Mouse (Mus musculus): Measurements from ENCODE around the gene Ifnar2. TPM values are rescaled to one million over a fixed set of nuclear protein-coding genes. Genes with fewer than 3 reads are reported as not detected.

The Ifnar2 gene
- 46.4 to 52.8 TPM (median 49.8 TPM) in 4 replicates for total RNA-seq (2023; ENCODE audit: inconsistent age)

DNA sequence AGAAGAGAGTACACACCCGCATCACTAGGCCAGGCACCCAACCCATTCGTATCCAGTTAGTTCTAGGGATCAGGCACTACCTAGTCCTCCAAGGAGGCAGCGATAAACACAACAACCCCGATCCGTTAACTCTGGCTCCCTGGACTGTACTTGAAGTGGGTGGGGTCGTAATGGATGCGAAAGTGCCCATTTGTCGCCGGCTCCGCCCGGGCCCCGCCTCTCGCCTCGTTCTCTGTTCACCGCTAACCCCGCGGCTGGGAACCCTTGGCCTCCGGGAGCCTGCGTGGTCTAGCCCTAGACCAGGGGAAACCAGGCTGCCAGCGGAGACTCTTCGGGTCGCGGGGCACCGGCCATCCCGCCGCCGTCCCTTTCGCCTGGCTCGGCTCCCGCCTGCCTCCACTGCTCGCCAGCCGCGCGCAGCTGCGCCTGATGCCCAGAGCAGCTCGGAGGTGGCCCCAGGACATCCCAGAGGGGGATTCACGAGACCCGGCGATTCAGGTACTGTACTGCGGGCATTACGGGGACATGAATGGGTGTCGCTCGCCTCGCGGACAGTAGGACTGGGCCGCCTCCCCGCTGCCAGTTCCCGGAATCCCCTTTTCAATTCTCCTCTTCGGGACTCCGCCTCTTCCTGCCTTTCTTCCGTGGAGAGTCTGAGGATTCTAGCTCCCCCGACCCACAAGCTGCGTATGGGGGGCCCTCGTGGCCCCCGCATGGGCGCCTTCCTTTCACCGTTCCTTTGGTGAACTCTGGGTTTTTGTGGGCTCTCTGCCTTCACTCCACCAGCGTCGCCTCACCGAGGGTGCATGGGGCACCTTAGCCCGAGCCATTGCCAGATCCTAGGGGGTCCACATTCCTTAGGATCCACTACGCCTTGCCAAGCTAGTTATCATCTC lies at the start of gene Ifnar2:
Ifnar2 (plus strand) TSS at position 207 of the 896 bp plus-strand sequence.

DNA sequence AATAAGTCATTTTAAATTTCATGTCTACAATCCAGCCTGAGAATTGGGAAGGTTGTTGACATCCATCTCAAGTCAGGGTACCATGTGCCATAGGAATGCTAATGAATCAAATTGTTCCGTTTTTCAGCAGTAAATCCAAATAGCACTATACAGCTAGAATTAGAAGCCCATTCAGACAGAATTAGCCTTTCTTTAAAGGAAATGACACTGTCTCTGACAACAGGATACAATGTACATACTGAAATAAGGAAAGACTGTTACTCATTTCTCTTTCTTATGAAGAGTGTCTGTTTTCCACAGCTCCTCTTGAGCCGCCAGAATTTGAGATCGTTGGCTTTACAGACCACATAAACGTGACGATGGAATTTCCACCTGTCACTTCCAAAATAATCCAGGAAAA lies 18.8 kb downstream of the Ifnar2 start, which contains the start of gene Gm21970:
Gm21970 (plus strand) TSS at position 301 of the 400 bp plus-strand sequence.

DNA sequence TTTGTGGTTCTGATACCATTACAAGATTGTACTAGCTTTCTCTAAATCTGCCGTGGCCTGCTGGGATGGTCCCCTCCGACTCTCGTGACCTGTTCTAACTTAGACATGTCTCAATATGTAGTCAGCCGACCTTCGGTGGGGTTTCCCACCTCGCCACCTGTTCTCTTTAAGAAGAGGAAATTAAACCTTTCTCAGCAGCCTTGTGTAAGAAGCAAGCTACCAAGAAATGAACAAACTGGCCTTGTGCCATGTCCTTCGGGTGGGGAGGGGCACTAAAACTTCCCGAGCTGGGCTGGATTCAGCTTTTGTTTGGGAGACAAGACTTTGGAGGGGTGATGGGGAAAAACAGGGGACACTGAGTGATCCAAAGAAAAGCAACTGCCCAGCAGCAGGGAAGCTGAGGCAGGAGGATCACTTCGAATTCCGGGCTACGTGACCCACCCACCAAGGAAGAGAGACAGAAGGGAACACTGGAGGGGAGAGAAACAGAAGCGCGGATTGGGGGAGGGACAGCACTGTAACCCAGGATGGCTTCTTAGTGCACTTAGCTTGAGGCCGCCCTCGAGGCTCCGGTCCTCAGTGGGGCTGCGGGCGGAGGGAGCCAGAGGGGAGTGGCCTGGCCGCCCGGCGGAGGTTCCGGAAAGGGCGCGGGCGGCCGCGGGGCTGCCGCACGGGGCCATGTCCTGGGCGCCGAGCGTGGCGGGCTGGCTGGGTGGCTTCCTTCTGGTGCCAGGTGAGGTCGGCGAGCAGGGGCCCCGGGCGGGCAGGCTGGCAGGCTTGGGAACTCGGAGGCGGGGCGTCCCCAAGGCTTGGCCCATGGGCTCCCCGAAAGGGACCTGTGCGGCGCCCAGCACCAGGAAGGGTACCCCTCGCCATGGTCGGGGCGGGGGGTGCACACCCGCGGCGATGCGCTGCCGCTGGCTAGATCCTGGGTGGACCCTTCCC lies 33.3 kb downstream of the Ifnar2 start, which contains the start of gene Il10rb:
Il10rb (plus strand) TSS at position 525 of the 945 bp plus-strand sequence.

Other genes starting within 250 kb of the Ifnar2 start
- not detected in 4 replicates for gene Olig2, start 147.3 kb upstream of the Ifnar2 start, total RNA-seq (2023; ENCODE audit: inconsistent age)
- gene Olig1, start 103.0 kb upstream of the Ifnar2 start, total RNA-seq (2023; ENCODE audit: inconsistent age): not detected in 4 replicates
- gene Gm21970, start 18.9 kb downstream of the Ifnar2 start, total RNA-seq (2023; ENCODE audit: inconsistent age): not detected in 4 replicates
- gene Il10rb, start 33.4 kb downstream of the Ifnar2 start, total RNA-seq (2023; ENCODE audit: inconsistent age): 89.3 to 102 TPM (median 92.4 TPM) in 4 replicates
- gene Ifnar1, start 112.5 kb downstream of the Ifnar2 start, total RNA-seq (2023; ENCODE audit: inconsistent age): 135 to 157 TPM (median 152 TPM) in 4 replicates
- 45.6 to 60.3 TPM (median 54.5 TPM) in 4 replicates for gene Ifngr2, start 174.3 kb downstream of the Ifnar2 start, total RNA-seq (2023; ENCODE audit: inconsistent age)
- 34.2 to 37.6 TPM (median 36.5 TPM) in 4 replicates for gene Tmem50b, start 225.0 kb downstream of the Ifnar2 start, total RNA-seq (2023; ENCODE audit: inconsistent age)
- 0.48 to 2.8 TPM (median 1.4 TPM) in 4 replicates for gene Dnajc28, start 246.2 kb downstream of the Ifnar2 start, total RNA-seq (2023; ENCODE audit: inconsistent age)

Data from B cell, adult (primary cell).